Mouse (Mus musculus): ENCODE measurements at regions not wholly inside any gene's neighbourhood (a gene's known extent, or its start where the extent isn't known, plus 50 kb on each side); places are given as distances from the start of the nearest gene placed in this dataset.

- TF ChIP-seq POLR2A (IDR thresholded peaks at IDR 0.05; ENCODE audit: borderline replicate concordance, insufficient read depth, low read length) = no peak
- TF ChIP-seq CTCF (IDR thresholded peaks at IDR 0.05; ENCODE audit: borderline replicate concordance, insufficient read depth, low read depth, low read length) = no peak
Observed at GRCm38 (mm10) chr8:44785161-44785560, 150.1 kb upstream of the Fat1 start.
